Mouse (Mus musculus): ENCODE results near the gene Adprhl1. TPM values are rescaled to one million over a fixed set of nuclear protein-coding genes. Genes with fewer than 3 reads are reported as not detected.

Adprhl1 gene
- polyA plus RNA-seq, 1 experiment, result not detected

DNA sequence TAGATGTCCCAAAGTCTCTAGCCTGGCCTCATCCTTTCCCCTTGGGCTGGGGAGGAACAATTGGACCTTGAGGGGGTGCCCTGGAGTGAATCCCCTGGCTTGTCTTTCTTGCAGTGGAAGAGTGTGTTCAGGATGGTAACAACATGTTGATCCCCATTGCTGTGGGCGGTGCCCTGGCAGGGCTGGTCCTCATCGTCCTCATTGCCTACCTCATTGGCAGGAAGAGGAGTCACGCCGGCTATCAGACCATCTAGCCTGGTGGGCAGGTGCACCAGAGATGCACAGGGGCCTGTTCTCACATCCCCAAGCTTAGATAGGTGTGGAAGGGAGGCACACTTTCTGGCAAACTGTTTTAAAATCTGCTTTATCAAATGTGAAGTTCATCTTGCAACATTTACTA lies 79.7 kb downstream of the Adprhl1 start:
- no peak for DNase-seq (ENCODE audit: low read depth, low spot score)
- 73% methylated on average over 4 of the region's 4 CpGs for WGBS

Other genes with a start within 250 kb of the Adprhl1 start
- gene F7, start 228.1 kb downstream of the Adprhl1 start, polyA plus RNA-seq (2012; rRNA removed), result 0.12 and 0.23 TPM in 2 replicates
- gene F10, start 216.9 kb downstream of the Adprhl1 start, polyA plus RNA-seq (2012; rRNA removed), result 0.05 and 0.29 TPM in 2 replicates
- gene Proz, start 193.2 kb downstream of the Adprhl1 start, polyA plus RNA-seq (2012; rRNA removed), result 4.2 and 8.8 TPM in 2 replicates
- 18.2 and 18.7 TPM in 2 replicates for gene Pcid2, start 148.7 kb downstream of the Adprhl1 start, polyA plus RNA-seq (2012; rRNA removed)
- gene Cul4a, start 148.5 kb downstream of the Adprhl1 start, polyA plus RNA-seq (2012; rRNA removed), result 24.2 and 30.9 TPM in 2 replicates
- 411 and 537 TPM in 2 replicates for gene Lamp1, start 95.0 kb downstream of the Adprhl1 start, polyA plus RNA-seq (2012; rRNA removed)
- gene Grtp1, start 53.5 kb downstream of the Adprhl1 start, polyA plus RNA-seq (2012; rRNA removed), result 67.3 and 69.4 TPM in 2 replicates
- gene Dcun1d2, start 34.0 kb upstream of the Adprhl1 start, polyA plus RNA-seq (2012; rRNA removed), result 14.9 and 15.9 TPM in 2 replicates
- 39.8 and 60.8 TPM in 2 replicates for gene Tmco3, start 34.0 kb upstream of the Adprhl1 start, polyA plus RNA-seq (2012; rRNA removed)
- gene Tfdp1, start 84.6 kb upstream of the Adprhl1 start, polyA plus RNA-seq (2012; rRNA removed), result 58.4 and 70.1 TPM in 2 replicates
- gene Atp4b, start 142.7 kb upstream of the Adprhl1 start, polyA plus RNA-seq (2012; rRNA removed), result 0.23 and 0.52 TPM in 2 replicates
- not detected in 2 replicates for gene Grk1, start 150.9 kb upstream of the Adprhl1 start, polyA plus RNA-seq (2012; rRNA removed)
- gene Tmem255b, start 181.0 kb upstream of the Adprhl1 start, polyA plus RNA-seq (2012; rRNA removed), result 4.1 and 4.9 TPM in 2 replicates
- 57.5 and 77.3 TPM in 2 replicates for gene Gas6, start 240.3 kb upstream of the Adprhl1 start, polyA plus RNA-seq (2012; rRNA removed)